Mouse (Mus musculus) right cerebral cortex, postnatal 36 days (tissue): ENCODE data around the gene Cep89.

Experiments used
- DNase-seq, 2 experiments: peaks; one replicate each; pipeline ENCODE4 v3.0.0; 2022; ENCODE audit warnings: low spot score in 2 of 2, mixed read lengths in 1 of 2

The Cep89 gene

DNA sequence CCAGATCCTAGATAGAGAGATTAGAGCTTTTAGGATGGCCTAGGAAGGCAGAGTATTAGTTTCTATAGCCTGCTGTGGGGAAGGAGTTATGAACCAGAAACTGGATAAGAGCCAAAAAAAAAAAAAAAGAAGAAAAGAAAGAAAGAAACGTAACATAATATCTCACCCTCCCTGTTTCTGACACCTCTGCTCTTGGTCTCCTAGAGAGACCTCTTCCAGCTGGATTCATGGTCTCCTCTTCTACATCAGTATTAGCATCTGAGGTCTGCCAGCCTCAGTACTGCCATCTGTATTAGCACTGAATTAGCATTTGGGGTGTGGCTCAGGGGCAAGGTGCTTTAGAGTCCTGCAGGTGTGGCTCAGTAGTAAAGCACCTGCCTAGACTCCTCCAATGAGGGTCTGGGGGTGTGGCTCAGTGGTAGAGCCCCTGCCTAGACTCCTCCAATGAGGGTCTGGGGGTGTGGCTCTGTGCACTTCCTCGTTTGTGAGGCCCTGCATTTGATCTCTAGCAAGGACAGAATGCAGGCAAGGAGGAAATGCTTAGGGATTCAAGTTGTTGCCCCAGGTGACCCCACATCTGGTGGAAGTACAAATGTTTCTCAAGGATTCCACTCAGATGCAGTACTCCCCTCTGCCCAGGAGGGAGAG, 14.0 kb upstream of the Cep89 start:
- no peak for DNase-seq

GRCm38 (mm10) chr7:35386525-35386952, 10.3 kb upstream of the Cep89 start:
- DNase-seq: no peak

DNA sequence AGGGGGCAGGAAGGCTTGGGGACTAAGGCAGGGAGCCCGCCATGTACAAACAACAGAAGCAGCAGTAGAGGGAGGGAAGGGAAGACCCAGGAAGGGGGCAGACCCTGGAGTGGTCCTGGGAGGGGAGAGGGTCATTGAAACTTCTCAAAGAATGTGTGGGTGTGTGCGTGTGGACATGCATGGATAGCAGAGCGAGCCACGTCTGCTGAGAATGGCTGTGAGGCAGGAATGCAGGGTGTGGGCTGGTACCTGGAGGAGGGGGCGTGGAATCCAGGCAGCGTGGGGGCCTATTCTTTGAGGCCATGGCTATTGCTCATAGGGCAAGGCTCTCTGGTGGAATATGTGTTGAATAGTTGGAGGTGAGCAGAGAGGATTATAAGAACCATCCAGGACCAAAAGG, 8.1 kb upstream of the Cep89 start:
- no peak for DNase-seq

- no peak for DNase-seq
Measured at GRCm38 (mm10) chr7:35392935-35393334, 3.9 kb upstream of the Cep89 start.

DNA sequence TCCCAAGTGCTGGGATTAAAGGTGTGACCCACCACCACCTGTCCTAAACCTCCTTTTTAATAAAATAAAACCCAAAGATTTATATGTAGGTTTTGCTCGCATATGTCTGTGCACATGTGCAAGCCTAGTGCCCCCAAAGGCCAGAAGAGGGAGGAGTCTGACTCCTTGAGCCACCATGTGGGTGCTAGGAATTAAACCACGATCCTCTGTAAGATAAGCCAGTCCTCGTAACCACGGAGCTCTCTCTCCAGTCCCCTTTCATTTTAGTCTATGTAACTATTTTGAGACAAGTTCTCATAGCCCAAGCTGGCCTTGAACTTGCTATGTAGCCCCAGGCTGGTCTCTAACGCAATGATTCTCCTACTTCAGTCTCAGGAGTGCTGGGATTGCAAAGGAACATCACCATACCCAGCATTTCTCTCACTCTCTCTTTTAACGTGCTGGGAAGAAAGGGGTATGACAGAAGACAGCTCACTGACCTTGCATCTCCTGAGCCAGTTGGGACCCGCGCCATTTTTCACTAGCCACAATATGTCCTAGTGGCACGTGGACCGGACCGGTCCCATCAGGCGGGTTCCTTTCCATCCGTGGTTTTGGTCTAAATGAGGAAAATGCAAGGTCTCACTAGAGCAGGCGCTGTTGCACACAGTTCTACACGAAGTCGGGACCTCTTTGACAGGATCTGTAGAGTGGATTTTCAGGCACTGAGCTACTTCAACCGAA, 940 bp upstream of the Cep89 start:
- no peak for DNase-seq

- DNase-seq: no peak
Measured at GRCm38 (mm10) chr7:35401169-35401568, 4.3 kb downstream of the Cep89 start.

GRCm38 (mm10) chr7:35415226-35415625, 18.4 kb downstream of the Cep89 start:
- no peak for DNase-seq

DNA sequence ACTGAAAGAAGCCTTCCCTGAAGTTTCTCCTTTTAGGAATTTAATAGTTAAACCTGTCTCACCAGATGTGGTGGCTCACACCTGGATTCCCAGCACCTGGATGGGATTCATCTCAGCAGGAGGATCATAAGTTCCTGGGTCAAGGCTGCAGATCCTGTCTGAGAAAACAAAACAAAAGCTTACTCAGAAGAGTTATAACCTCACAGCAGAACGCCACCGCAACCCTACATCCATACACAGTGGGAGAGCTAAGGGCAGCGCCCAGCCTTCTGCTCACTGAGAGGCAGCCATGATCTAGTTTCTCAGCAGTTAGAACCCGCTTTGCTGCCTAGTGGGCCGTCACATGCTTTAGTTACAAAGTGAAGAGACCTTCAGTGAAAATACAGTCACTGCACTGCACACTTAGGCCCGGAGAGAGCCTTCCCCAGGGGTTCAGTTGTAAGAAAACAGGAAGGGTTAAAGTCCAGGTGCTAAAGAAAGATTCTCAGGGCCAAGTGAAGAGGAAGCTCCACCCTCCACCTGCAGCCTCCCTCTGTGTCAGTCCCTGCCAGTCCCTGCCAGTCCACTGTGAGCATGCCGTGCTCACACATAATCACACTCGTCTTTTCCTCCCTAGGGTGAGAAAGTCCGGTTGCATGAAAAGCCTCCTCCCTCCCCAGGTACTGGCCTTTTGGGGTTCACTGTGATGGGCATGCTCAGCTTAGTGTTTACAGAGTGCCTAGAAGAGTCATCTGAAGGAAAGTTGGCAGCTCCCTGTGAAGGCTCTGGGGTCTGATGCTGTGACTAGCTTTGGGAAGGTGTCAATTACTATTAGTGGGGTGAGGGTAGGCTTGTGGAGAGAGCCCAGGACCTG, 19.2 kb downstream of the Cep89 start:
- no peak for DNase-seq

DNA sequence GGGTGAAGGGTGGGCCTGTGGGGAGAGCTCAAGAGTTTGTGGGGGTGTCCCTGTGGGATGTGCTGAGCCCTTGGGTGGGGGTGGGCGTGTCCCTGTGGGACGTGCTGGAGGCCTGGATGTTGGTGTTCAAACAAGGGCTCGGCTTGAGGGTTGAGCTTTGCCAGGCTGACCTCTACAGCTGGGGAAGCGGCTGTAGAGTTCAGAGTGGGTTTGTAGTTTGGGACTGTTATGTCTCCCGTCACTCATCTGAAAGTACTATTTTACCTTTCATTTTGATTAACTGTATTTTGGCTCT, 19.8 kb downstream of the Cep89 start:
- no peak for DNase-seq

- DNase-seq: no peak
Measured at GRCm38 (mm10) chr7:35423071-35423470, 26.2 kb downstream of the Cep89 start.

DNA sequence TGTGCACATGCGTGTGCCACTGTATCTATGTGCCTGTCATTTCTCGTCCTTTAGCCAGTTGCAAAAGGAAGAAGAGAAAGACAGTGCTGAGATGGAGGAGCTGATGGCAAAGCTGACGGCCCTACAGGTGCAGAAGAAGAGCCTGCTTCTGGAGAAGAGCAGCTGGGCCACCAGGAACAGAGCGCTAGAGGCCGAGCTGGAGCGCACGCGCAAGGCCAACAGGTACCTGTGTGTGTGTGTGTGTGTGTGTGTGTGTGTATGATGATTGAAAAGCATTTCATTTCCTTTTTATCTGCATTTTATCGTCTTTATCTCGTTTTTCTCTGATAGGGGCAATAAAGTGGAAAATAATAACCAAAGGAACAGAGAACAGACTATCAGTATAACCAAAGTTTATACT, 31.3 kb downstream of the Cep89 start:
- DNase-seq: no peak

DNA sequence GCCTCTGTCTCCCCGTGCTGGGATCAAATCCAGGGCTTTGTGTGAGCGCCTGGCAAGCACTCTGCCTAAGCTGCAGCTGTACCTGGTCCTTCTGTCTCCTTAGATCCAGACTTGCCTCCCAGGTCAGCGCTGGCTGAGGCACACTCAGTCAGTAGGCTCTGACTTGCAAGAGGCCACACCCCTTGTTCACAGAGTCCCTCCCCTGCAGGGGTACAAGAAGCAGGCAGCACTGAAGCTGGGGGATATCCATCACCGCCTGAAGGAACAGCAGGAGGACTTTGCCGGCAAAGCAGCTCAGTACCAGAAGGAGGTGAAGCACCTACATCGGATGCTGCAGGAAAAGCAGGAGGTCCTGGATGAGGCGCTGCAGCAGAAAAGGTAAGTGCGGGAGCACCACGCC, 38.4 kb downstream of the Cep89 start:
- no peak for DNase-seq

DNA sequence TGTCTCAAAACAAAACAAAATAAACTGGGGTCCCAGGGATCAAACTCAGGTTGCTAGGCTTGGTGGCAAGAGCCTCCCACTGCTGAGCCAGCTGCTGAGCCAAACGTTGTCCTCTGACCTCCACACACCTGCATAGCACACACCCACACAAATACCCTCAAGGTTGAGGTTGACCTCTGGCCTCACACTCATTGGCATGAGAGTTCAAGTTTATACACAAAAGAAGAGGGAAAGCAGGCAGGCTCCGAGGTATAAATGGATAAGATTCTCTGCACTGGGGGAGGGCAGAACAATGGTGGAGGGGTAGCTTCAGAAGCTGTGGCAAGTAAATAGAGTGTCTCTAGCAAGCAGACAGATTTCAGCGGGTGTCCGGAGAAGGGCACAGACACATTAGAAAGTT, 50.7 kb downstream of the Cep89 start:
- no peak for DNase-seq

- no peak for DNase-seq
Measured at GRCm38 (mm10) chr7:35447996-35448846, 51.4 kb downstream of the Cep89 start, which contains the start of gene Slc7a9. Gene Slc7a9, plus strand, starts transcription at chr7:35448796.

DNA sequence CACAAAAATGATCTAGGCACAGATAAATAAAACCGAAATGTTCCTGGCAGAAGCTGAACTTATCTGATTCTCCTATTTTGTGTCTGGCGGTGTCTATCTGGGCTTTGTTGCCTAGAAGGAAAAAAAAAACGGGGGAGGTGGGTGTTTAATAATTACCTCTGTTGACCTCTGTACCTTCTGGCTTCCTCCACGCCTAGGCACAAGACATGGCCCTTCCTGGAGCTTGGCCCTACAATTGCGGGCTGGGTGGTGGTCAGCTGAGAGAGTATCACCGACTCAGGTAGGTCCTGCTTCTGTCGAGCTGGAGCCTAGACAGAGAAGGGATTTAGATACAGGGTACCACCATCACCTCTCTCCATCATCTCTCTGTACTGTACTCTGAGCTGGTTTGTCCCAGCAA, 52.0 kb downstream of the Cep89 start:
- DNase-seq: no peak

GRCm38 (mm10) chr7:35456091-35456814, 59.4 kb downstream of the Cep89 start:
- no peak for DNase-seq

DNA sequence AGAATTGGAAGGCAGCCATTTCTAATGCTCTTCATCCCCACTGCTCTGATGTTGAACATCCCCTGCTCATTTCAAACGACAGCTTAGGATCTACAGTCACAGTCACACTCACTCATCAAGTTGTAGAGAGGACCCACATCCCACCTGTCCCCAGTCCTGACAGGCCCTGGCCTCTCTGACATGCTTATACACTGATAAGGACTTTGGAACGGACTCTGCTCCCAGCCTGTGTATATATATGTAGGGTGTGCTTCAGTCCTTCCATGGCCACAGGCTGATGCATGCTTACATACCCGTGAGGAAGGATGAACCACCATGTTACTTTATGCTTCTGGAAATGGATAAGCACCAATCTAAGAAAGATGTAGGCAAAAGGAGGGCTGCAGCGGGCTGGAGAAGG, 64.1 kb downstream of the Cep89 start:
- no peak for DNase-seq

- DNase-seq: no peak
Measured at GRCm38 (mm10) chr7:35465027-35465426, 68.2 kb downstream of the Cep89 start.

DNA sequence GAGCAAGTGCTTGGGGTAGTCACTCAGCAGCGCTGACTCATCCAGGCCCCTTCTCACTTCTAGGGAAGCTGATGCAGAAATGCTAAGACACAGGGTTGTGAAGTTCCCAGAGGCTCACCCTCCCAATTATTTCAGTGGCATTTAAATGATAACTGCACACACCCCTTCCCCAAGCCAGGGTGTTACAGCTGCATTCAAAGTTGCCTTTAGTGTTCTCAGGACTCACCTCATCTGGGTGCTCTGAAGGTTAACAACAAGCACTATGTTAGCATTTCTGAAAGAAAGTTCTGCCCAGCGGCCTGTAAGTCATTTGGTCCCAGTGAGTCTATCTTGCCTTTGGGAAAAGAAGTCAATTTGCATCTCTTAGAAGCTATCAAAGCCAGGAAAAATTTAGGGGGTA, 71.0 kb downstream of the Cep89 start:
- DNase-seq: no peak

GRCm38 (mm10) chr7:35470794-35471193, 74.0 kb downstream of the Cep89 start:
- no peak for DNase-seq

- DNase-seq: no peak
Measured at GRCm38 (mm10) chr7:35476457-35476856, 79.6 kb downstream of the Cep89 start.
